In the genomic region with DNA sequence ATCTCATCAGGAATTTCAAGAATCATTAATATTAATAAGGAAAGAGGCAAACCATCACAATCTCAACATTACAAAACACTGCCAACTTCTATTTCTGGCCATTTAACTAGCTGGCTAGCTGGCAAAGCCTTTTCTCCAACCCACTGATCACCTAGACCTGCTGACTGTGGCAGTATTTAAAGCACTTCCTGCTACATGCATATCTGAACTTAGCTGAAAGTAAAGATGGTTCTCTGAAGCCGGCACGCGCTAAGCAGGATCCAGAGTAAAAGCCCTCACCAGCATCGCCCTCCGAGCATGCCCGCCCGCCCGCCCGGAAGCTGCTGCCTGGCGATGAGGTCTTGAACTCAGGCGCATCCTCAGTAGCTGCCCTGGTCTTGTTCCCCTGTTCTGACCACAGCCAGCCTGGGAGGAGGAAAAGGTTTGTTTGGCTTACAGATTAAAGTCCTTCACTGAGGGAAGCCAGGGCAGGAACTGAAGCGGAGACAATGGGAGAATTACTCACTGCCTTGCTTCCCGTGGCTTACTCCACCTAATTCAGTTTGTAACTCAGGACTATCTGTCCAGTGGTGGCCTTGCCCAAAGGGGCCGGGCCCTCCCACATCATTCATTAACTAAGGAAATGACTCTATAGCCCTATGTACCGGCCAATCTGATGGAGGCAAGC, we compare ENCODE assay signal across 10 mouse cellular contexts. TPM values are rescaled to one million over a fixed set of nuclear protein-coding genes. Genes with fewer than 3 reads are reported as not detected.
DNase-seq lines count a peak whose midpoint lies in the region; ATAC-seq and TF ChIP-seq lines count a peak whose summit lies in the region.
"Had no signal": no experiment of that assay in that cellular context is flagged by ENCODE, and none has a peak within 500 bp of the region (broad histone marks: within the 10 kb centered on the region; RNA-seq: fewer than 3 reads in every experiment).

No protein-coding gene starts in this region.

- WGBS in intestine, embryonic 15.5 days = 37% methylated on average over 15 of the region's 15 CpGs
- 60% methylated on average over 15 of the region's 15 CpGs for WGBS in lung, embryonic 15.5 days

- H3K4me3 ChIP-seq in testis, adult 2 months (ENCODE audit: control insufficient read depth, low read depth, low read length) = peak overlapping the region; percentile 40
- no peak overlapping the region for H3K4me3 ChIP-seq in intestine, embryonic 15.5 days (replicated peaks)
- no peak overlapping the region for H3K4me3 ChIP-seq in lung, embryonic 15.5 days
- H3K4me3 ChIP-seq: erythroblast, embryonic 14.5 days had no signal

- no peak overlapping the region for H3K9ac ChIP-seq in intestine, embryonic 15.5 days
- H3K9ac ChIP-seq in lung, embryonic 15.5 days = no peak overlapping the region

- peaks cover 9% of the 10 kb centered on the region; the same call in 1 of the 2 replicates for H3K4me1 ChIP-seq in testis, adult 2 months (ENCODE audit: control insufficient read depth, insufficient read depth, low read length)
- H3K4me1 ChIP-seq in intestine, embryonic 15.5 days (replicated peaks) = no peaks in the 10 kb centered on the region
- H3K4me1 ChIP-seq in lung, embryonic 15.5 days = peaks cover 21% of the 10 kb centered on the region

- H3K27ac ChIP-seq in testis, adult 2 months (ENCODE audit: control insufficient read depth, insufficient read depth, low read depth, low read length) = no peak overlapping the region
- H3K27ac ChIP-seq in intestine, embryonic 15.5 days = peak overlapping the region; percentile 40
- H3K27ac ChIP-seq in lung, embryonic 15.5 days = no peak overlapping the region

- no peaks in the 10 kb centered on the region for H3K9me3 ChIP-seq in intestine, embryonic 15.5 days
- no peaks in the 10 kb centered on the region for H3K9me3 ChIP-seq in lung, embryonic 15.5 days

- TF ChIP-seq CTCF in testis, adult 2 months (IDR thresholded peaks at IDR 0.05; ENCODE audit: control insufficient read depth, insufficient read depth, insufficient replicate concordance, low read depth, low read length) = no peak

- H3K4me2 ChIP-seq in intestine, embryonic 15.5 days (replicated peaks) = peak overlapping the region; percentile 31
- H3K4me2 ChIP-seq in lung, embryonic 15.5 days = no peak overlapping the region

- peak; percentile 88 for ATAC-seq in intestine, embryonic 15.5 days
- ATAC-seq in lung, embryonic 15.5 days (ENCODE audit: borderline replicate concordance, extremely low read depth, low FRiP score, low TSS enrichment) = peak; percentile 13; the same call in 1 of the 2 replicates
- ATAC-seq in cerebellum, adult (ENCODE audit: insufficient number of reproducible peaks, low FRiP score, low TSS enrichment) = no peak

- no peaks in the 10 kb centered on the region for H3K36me3 ChIP-seq in testis, adult 2 months (ENCODE audit: control insufficient read depth, insufficient read depth, low read length)
- no peaks in the 10 kb centered on the region for H3K36me3 ChIP-seq in intestine, embryonic 15.5 days
- no peaks in the 10 kb centered on the region for H3K36me3 ChIP-seq in lung, embryonic 15.5 days

- H3K27me3 ChIP-seq in testis, adult 2 months (ENCODE audit: control insufficient read depth, insufficient read depth, low read length) = no peaks in the 10 kb centered on the region
- H3K27me3 ChIP-seq in intestine, embryonic 15.5 days (replicated peaks) = no peaks in the 10 kb centered on the region
- H3K27me3 ChIP-seq in lung, embryonic 15.5 days = no peaks in the 10 kb centered on the region

- no peak for DNase-seq in testis, postnatal 14 days (ENCODE audit: low spot score)
- DNase-seq in urinary bladder, postnatal 14 days (ENCODE audit: low spot score) = no peak
- DNase-seq in retina, postnatal 1 day = no peak
- DNase-seq in cerebellum, adult 8-10 months = no peak

- no peak for TF ChIP-seq POLR2A in testis, adult 2 months (IDR thresholded peaks at IDR 0.05; ENCODE audit: control insufficient read depth, low read depth, low read length)

RNA-seq across cellular contexts. Expression of a gene that starts 18.1 kb away (rescaled TPM):
- 609 and 637 TPM in 2 replicates for polyA plus RNA-seq in testis, adult 2 months (2012; rRNA removed)
- 19.7 and 20.8 TPM in 2 replicates for polyA plus RNA-seq in intestine, embryonic 15.5 days (2015; fragmentation: Nextera tagmentation; extraction: Ambion mirVana)
- polyA plus RNA-seq in lung, embryonic 15.5 days (2015; fragmentation: Nextera tagmentation; extraction: Ambion mirVana) = 13.0 and 13.6 TPM in 2 replicates
- polyA plus RNA-seq: erythroblast, embryonic 14.5 days had no signal

RNA-seq across cellular contexts. Expression of a gene that starts 42.8 kb away (rescaled TPM):
- polyA plus RNA-seq in testis, adult 2 months (2012; rRNA removed) = 14.8 and 18.9 TPM in 2 replicates
- polyA plus RNA-seq in intestine, embryonic 15.5 days (2015; fragmentation: Nextera tagmentation; extraction: Ambion mirVana) = 0.09 and 0.35 TPM in 2 replicates
- polyA plus RNA-seq in lung, embryonic 15.5 days (2015; fragmentation: Nextera tagmentation; extraction: Ambion mirVana) = 0.14 and 0.19 TPM in 2 replicates
- polyA plus RNA-seq: erythroblast, embryonic 14.5 days; neural tube, embryonic 14.5 days had no signal

Comparison
In these comparisons a context has a peak if more than half of its experiments do, and no peak if none do; other contexts are left out.
1. RNA of a gene that starts 18.1 kb away (polyA plus RNA-seq): 609 to 637 TPM in testis, adult 2 months; 19.7 to 20.8 TPM in intestine, embryonic 15.5 days and 13.0 to 13.6 TPM in lung, embryonic 15.5 days; every median in the first group is over 10 times any median in the second.
2. RNA of a gene that starts 42.8 kb away (polyA plus RNA-seq): 14.8 to 18.9 TPM in testis, adult 2 months; 0.14 to 0.19 TPM in lung, embryonic 15.5 days and 0.09 to 0.35 TPM in intestine, embryonic 15.5 days; every median in the first group is over 10 times any median in the second.